Mouse (Mus musculus): ENCODE results near the gene Zcchc4. TPM values are rescaled to one million over a fixed set of nuclear protein-coding genes. Genes with fewer than 3 reads are reported as not detected.
"Not testable (repeated sequence)": the region's sequence is repeated elsewhere in the genome, so short reads cannot be mapped to it uniquely, and the experiment has no call there.

Zcchc4 gene
- total RNA-seq, 2 experiments from 2014 or later = 9.0 to 10.4 TPM

- Histone ChIP-seq H3K4me3 (no peak overlapping the region), H3K27ac (no peak overlapping the region)
- no peak for DNase-seq (ENCODE audit: extremely low spot score in 1 of 2, low spot score in 2 of 2)
- intact Hi-C loops (cut with DNase I) = no loop called here
- no peak for TF ChIP-seq CTCF (IDR thresholded peaks at IDR 0.05)
Measured at GRCm38 (mm10) chr5:52755989-52756388, 19.2 kb upstream of the Zcchc4 start.

DNA sequence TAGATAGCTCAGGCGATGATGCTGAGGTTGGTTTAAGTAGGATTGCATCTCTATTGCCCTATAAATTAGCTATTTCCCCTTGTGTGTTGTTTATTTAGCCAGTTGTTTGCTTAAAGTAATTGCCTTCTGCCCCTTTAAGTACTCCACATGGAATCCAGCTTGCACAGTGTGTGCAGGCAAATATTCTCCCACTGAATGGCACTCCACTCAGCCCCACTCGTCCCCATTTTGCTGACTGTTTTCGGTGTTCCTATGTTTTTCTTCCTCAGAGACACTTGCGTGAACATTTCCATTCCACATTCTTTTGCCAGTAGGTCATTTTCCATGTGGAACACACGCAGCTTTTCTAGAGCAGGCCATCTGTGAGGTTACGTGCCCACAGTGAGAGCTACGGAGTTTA, 12.6 kb upstream of the Zcchc4 start:
- Histone ChIP-seq H3K4me3 (no peak overlapping the region), H3K27ac (no peak overlapping the region)
- no peak for DNase-seq (ENCODE audit: extremely low spot score in 1 of 2, low spot score in 2 of 2)
- no peak for TF ChIP-seq CTCF (IDR thresholded peaks at IDR 0.05)
- intact Hi-C loops (cut with DNase I) = no loop called here

- no peak for DNase-seq (ENCODE audit: extremely low spot score in 1 of 2, low spot score in 2 of 2)
- Histone ChIP-seq H3K4me3 (no peak overlapping the region), H3K27ac (no peak overlapping the region)
- intact Hi-C loops (cut with DNase I) = no loop called here
- no peak for TF ChIP-seq CTCF (IDR thresholded peaks at IDR 0.05)
Measured at GRCm38 (mm10) chr5:52774267-52774666, 942 bp upstream of the Zcchc4 start.

GRCm38 (mm10) chr5:52776466-52777354, 1.5 kb downstream of the Zcchc4 start:
- DNase-seq (ENCODE audit: extremely low spot score in 1 of 2, low spot score in 2 of 2); H3K4me3 ChIP-seq; H3K27ac ChIP-seq; intact Hi-C loops (cut with DNase I): not testable (repeated sequence)

DNA sequence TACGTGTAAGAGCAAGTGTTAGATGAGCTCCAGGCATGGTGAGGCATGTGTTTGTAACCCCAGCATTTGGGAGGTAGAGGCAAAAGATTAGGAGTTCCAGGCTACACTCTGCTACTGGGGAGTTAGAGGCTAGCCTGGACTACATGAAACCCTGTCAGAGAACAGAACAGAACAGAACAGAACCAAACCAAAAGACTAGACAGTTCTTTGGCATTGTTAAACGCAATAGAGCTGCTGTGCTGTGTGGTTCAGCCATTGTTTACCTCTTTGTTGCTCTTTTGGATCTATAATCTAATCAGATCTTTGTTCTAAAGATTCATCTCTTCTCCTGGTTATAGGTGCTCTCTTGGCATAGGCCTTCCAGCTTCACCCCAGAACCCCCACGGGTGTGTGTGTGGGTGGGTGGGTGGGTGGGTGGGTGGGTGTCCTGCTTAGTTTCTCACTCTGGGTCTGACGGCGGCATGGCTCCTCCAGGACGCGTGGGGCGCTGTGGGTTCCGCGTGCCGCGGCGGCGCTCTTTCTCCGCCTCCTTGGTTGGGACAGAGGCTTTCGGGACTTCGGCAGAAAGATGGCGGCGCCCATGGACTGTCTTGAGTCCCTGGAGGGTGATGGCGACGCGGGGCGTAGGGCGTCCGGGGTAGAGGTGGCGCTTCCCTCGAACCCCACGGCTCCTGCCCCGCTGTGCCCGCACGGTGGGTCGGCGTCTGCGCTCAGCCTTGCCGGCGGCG, 7.5 kb downstream of the Zcchc4 start:
- Histone ChIP-seq H3K27ac (peak overlapping the region; percentile 89), H3K4me3 (peak overlapping the region; percentile 83)
- DNase-seq (ENCODE audit: extremely low spot score in 1 of 2, low spot score in 2 of 2) = peak; percentile 87 to 88
- intact Hi-C loops (cut with DNase I) = loop anchor here (2.0 kb wide), 1 partner anchor 114 kb away; the partner anchor contains the start of gene Sepsecs
- peak; percentile 76 for TF ChIP-seq CTCF (IDR thresholded peaks at IDR 0.05)

- no peak for DNase-seq (ENCODE audit: extremely low spot score in 1 of 2, low spot score in 2 of 2)
- H3K4me3 ChIP-seq = peak overlapping the region; percentile 83
- intact Hi-C loops (cut with DNase I) = loop anchor here (2.0 kb wide), 1 partner anchor 114 kb away; the partner anchor contains the start of gene Sepsecs
- peak overlapping the region; percentile 89 for H3K27ac ChIP-seq
- no peak for TF ChIP-seq CTCF (IDR thresholded peaks at IDR 0.05)
Measured at GRCm38 (mm10) chr5:52783251-52783620, 8.0 kb downstream of the Zcchc4 start.

GRCm38 (mm10) chr5:52783957-52784356, 8.7 kb downstream of the Zcchc4 start:
- intact Hi-C loops (cut with DNase I) = loop anchor here (2.0 kb wide), 1 partner anchor 115 kb away; the partner anchor contains the start of gene Sepsecs
- no peak overlapping the region for H3K27ac ChIP-seq
- peak overlapping the region; percentile 83 for H3K4me3 ChIP-seq
- no peak for TF ChIP-seq CTCF (IDR thresholded peaks at IDR 0.05)
- no peak for DNase-seq (ENCODE audit: extremely low spot score in 1 of 2, low spot score in 2 of 2)

DNA sequence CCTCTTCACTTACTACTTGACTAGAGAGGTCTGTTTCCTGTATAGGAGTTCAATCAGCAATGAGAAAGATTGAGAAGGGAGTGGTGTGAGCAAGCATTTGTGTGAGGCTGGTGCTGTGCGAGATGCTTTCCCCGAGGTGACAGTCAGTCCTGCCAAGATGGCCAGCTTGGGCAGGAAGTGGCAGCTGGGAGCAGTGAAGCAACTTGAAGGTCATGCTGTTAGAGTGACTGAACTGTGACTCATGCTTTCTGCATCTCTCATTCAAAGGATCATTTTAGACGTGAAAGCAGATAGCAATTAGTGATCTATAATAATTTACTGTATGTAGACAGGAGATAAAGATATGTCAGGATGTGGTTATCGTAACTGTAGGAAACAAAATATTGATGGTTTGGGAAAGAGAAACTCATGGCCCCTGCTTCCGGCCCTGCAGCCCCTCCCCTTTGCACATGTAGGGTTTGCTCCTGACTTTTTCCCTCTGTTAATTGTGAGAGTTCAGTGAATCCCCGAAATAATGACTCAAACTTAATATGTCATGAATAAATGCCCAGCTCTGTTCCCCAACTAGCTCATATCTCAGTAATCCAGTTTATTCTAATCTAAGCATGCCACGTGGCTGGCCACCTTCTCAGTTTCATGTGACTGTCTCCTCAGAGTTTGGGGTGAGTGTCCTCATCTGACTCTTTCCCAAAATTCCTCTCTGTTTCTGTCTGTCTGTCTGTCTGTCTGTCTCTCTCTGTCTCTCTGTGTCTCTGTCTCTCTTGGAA, 11.5 kb downstream of the Zcchc4 start:
- intact Hi-C loops (cut with DNase I) = no loop called here
- no peak overlapping the region for H3K4me3 ChIP-seq
- H3K27ac ChIP-seq = no peak overlapping the region
- no peak for TF ChIP-seq CTCF (IDR thresholded peaks at IDR 0.05)
- DNase-seq (ENCODE audit: extremely low spot score in 1 of 2, low spot score in 2 of 2) = no peak

- no peak for DNase-seq (ENCODE audit: extremely low spot score in 1 of 2, low spot score in 2 of 2)
- no peak overlapping the region for H3K4me3 ChIP-seq
- no peak for TF ChIP-seq CTCF (IDR thresholded peaks at IDR 0.05)
- intact Hi-C loops (cut with DNase I) = no loop called here
- no peak overlapping the region for H3K27ac ChIP-seq
Measured at GRCm38 (mm10) chr5:52793230-52793629, 18.0 kb downstream of the Zcchc4 start.

GRCm38 (mm10) chr5:52794109-52794508, 18.9 kb downstream of the Zcchc4 start:
- no peak for DNase-seq (ENCODE audit: extremely low spot score in 1 of 2, low spot score in 2 of 2)
- H3K4me3 ChIP-seq = no peak overlapping the region
- intact Hi-C loops (cut with DNase I) = no loop called here
- no peak for TF ChIP-seq CTCF (IDR thresholded peaks at IDR 0.05)
- H3K27ac ChIP-seq = no peak overlapping the region

GRCm38 (mm10) chr5:52799274-52799985, 24.2 kb downstream of the Zcchc4 start:
- Histone ChIP-seq H3K27ac (no peak overlapping the region), H3K4me3 (no peak overlapping the region)
- intact Hi-C loops (cut with DNase I) = no loop called here
- no peak for DNase-seq (ENCODE audit: extremely low spot score in 1 of 2, low spot score in 2 of 2)
- TF ChIP-seq CTCF (IDR thresholded peaks at IDR 0.05) = no peak
